ENCODE assay signal across 19 mouse cellular contexts in the genomic region with DNA sequence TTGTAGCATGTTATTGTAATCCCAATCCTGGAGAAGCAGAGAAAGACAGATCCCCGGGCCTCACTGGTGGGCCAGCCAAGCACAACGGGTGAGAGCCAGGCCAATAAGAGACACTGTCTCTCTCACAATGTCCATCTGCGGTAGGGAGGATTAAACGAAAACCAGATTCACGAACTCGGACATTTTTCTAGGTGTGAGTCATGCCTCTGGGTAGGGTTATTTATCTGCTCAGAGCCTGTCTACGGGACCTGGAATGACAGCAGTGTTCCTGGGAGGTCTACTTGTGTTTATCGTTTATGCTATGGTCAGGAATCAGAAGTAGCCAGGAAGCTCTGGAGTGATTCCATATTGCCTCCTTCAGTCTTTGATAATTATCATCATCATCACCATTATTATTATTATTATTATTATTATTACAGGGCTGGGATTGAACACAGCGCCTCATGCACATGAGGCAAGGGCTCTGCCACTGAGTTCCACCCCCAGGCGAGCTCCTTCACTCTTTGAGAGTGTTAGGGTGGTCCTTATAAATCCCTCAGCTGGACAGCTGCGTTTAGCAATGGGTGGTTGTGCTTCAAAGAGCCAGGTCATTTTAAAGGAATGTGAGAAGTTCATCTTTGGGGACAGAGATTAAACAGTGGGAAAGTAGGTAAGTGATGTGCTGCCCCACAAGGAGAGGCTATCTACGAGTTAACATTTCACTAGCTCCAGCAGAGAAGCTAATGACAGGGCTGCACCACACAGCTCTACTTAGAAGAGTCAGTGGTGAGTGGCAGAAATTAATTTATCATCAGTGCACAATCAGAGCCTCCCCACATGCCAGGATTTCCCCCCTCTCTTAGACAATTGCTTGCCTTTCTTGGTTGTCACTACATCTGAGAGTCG.
DNase-seq lines count a peak whose midpoint lies in the region; ATAC-seq and TF ChIP-seq lines count a peak whose summit lies in the region.
"Had no signal": no experiment of that assay in that cellular context is flagged by ENCODE, and none has a peak within 500 bp of the region (broad histone marks: within the 10 kb centered on the region; RNA-seq: fewer than 3 reads in every experiment).

No protein-coding gene starts in this region.

- no peak overlapping the region for H3ac ChIP-seq in C2C12 (ENCODE audit: control insufficient read depth, insufficient read length, low read depth)

- H3K27ac ChIP-seq in heart, embryonic 13.5 days (replicated peaks), result 0 out of 2 replicates have a peak overlapping the region, but pooled peaks have one; percentile 5
- no peak overlapping the region for H3K27ac ChIP-seq in stomach, embryonic 15.5 days
- H3K27ac ChIP-seq: gastrocnemius, adult 2 months; midbrain, embryonic 10.5 days had no signal

- WGBS in heart, embryonic 13.5 days, result 39% methylated on average over 13 of the region's 13 CpGs
- WGBS in stomach, embryonic 15.5 days, result 35% methylated on average over 13 of the region's 13 CpGs

- no peak for TF ChIP-seq CTCF in C2C12 (IDR thresholded peaks at IDR 0.05; ENCODE audit: control insufficient read depth, insufficient read depth, insufficient read length)

- H3K9me3 ChIP-seq in heart, embryonic 13.5 days, result no peaks in the 10 kb centered on the region
- no peaks in the 10 kb centered on the region for H3K9me3 ChIP-seq in stomach, embryonic 15.5 days
- H3K9me3 ChIP-seq: midbrain, embryonic 10.5 days had no signal

- no peak overlapping the region for H3K9ac ChIP-seq in heart, embryonic 13.5 days
- no peak overlapping the region for H3K9ac ChIP-seq in stomach, embryonic 15.5 days

- H3K4me3 ChIP-seq in heart, embryonic 13.5 days, result no peak overlapping the region
- no peak overlapping the region for H3K4me3 ChIP-seq in C2C12 (ENCODE audit: insufficient read depth, poor library complexity, severe bottlenecking)
- H3K4me3 ChIP-seq in stomach, embryonic 15.5 days (replicated peaks), result no peak overlapping the region
- H3K4me3 ChIP-seq: gastrocnemius, adult 2 months; midbrain, embryonic 10.5 days had no signal

- H3K79me2 ChIP-seq in C2C12 (ENCODE audit: control insufficient read depth, insufficient read depth), result no peaks in the 10 kb centered on the region

- H3K27me3 ChIP-seq in heart, embryonic 13.5 days (replicated peaks), result peaks cover 44% of the 10 kb centered on the region
- no peaks in the 10 kb centered on the region for H3K27me3 ChIP-seq in C2C12 (ENCODE audit: control insufficient read depth, insufficient read depth, insufficient read length)
- H3K27me3 ChIP-seq in stomach, embryonic 15.5 days (replicated peaks), result no peaks in the 10 kb centered on the region

- ATAC-seq in heart, embryonic 13.5 days (ENCODE audit: extremely low read depth, insufficient number of reproducible peaks, low FRiP score, low TSS enrichment), result no peak
- 0 out of 2 replicates have a peak, but pooled peaks have one; percentile 25 for ATAC-seq in stomach, embryonic 15.5 days (ENCODE audit: insufficient read depth, low FRiP score, low read depth)
- ATAC-seq: activated CD4-positive, CD25-positive, alpha-beta regulatory T cell, adult 4 months; hindbrain, embryonic 16.5 days had no signal

- H3K36me3 ChIP-seq in heart, embryonic 13.5 days, result no peaks in the 10 kb centered on the region
- no peaks in the 10 kb centered on the region for H3K36me3 ChIP-seq in C2C12 (ENCODE audit: control insufficient read depth, insufficient read depth)
- no peaks in the 10 kb centered on the region for H3K36me3 ChIP-seq in stomach, embryonic 15.5 days
- H3K36me3 ChIP-seq: midbrain, embryonic 10.5 days had no signal

- no peak overlapping the region; the same call in 1 of the 2 replicates for H3K4me2 ChIP-seq in heart, embryonic 13.5 days
- no peak overlapping the region for H3K4me2 ChIP-seq in stomach, embryonic 15.5 days

- H3K4me1 ChIP-seq in heart, embryonic 13.5 days, result peaks cover 30% of the 10 kb centered on the region
- H3K4me1 ChIP-seq in stomach, embryonic 15.5 days, result no peaks in the 10 kb centered on the region

- H3K79me3 ChIP-seq in C2C12 (ENCODE audit: low read depth), result no peaks in the 10 kb centered on the region

- no peak for DNase-seq in heart, adult 8-10 months (ENCODE audit: low spot score)
- DNase-seq in NIH3T3 (ENCODE audit: low read depth), result peak; percentile 75
- DNase-seq in cerebellum, postnatal 25 days, result no peak
- no peak for DNase-seq in lung, postnatal 10 days
- DNase-seq: cerebellum, adult 9-11 months; gastrocnemius, adult 2 months; heart, adult 18-20 months; kidney, adult 8-10 months; layer of hippocampus, postnatal 36 days; left cerebral cortex, postnatal 4 days; lung, adult 18-20 months; lung, postnatal 36 days; thymus, adult 18-20 months had no signal

TF ChIP-seq in C2C12, 6 proteins besides CTCF, POLR2A, EP300 and RAD21:
- peak; percentile 69 for TF ChIP-seq MYOD1 (IDR thresholded peaks at IDR 0.05; ENCODE audit: control insufficient read depth, insufficient read length, low read depth)
- TF ChIP-seq FOSL1 (IDR thresholded peaks at IDR 0.05; ENCODE audit: insufficient read depth, low read length, poor library complexity, severe bottlenecking), result peak; percentile 46
- no peak for TF ChIP-seq CEBPB (IDR thresholded peaks at IDR 0.05; ENCODE audit: low read depth)
- TF ChIP-seq MAX (IDR thresholded peaks at IDR 0.05), result no peak
